Mouse (Mus musculus) lung, postnatal 0 days (tissue): ENCODE results near the gene Mtor.

Experiments
- CTCF ChIP-seq: IDR thresholded peaks from 2 replicates; pipeline ENCODE4 v1.5.1; 2016; ENCODE audit warnings: antibody characterized with exemption, mild to moderate bottlenecking
- EP300 ChIP-seq: IDR thresholded peaks from 2 replicates; pipeline ENCODE4 v1.6.1; 2016; ENCODE audit warnings: antibody characterized with exemption, mild to moderate bottlenecking, control low read depth

GRCm38 (mm10) chr4:148444250-148444967 is 4.0 kb upstream of the Mtor start, which contains the start of gene Ubiad1:
- TF ChIP-seq CTCF (peak; percentile 35), EP300 (no peak)
